In the genomic region with DNA sequence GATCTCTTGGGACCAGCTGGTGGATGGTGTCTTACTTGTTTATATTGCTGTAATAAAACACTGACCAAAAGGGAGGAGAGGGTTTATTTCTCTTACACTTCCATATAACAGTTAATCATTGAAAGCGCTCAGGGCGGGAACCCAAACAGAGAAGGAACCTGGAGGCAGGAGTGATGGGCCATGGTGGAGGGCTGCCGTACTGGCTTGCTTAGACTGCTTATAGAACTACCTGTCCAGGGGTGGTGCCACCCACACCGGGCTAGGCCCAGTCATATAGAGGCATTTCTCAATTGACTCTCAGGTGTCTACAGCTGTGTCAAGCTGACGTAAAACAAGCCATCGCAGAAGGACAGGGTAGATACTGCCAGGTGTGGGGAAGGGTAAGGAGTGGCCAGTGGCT, we compare ENCODE assay signal across 21 mouse cellular contexts. TPM values are rescaled to one million over a fixed set of nuclear protein-coding genes. Genes with fewer than 3 reads are reported as not detected.
"Had no signal": no experiment of that assay in that cellular context is flagged by ENCODE, and none has a peak within 500 bp of the region (broad histone marks: within the 10 kb centered on the region; RNA-seq: fewer than 3 reads in every experiment).

No protein-coding gene starts in this region.

- H3K4me2 ChIP-seq: lung, embryonic 15.5 days; midbrain, embryonic 11.5 days; midbrain, embryonic 13.5 days; midbrain, embryonic 15.5 days; neural tube, embryonic 12.5 days had no signal

- H3K9ac ChIP-seq: liver, postnatal 0 days; lung, embryonic 15.5 days; midbrain, embryonic 13.5 days; midbrain, embryonic 15.5 days; neural tube, embryonic 12.5 days had no signal

- H3K4me1 ChIP-seq: lung, embryonic 15.5 days; megakaryocyte, embryonic 14.5 days had no signal

- H3K36me3 ChIP-seq: lung, embryonic 15.5 days; midbrain, embryonic 13.5 days; midbrain, embryonic 15.5 days; neural tube, embryonic 12.5 days had no signal

- H3K27ac ChIP-seq: lung, embryonic 15.5 days; macrophage; midbrain, embryonic 13.5 days; midbrain, embryonic 15.5 days; neural tube, embryonic 12.5 days had no signal

- ATAC-seq: liver, postnatal 0 days; lung, postnatal 0 days; midbrain, embryonic 13.5 days; midbrain, embryonic 15.5 days had no signal

- H3K9me3 ChIP-seq: lung, embryonic 15.5 days; midbrain, embryonic 13.5 days; midbrain, embryonic 15.5 days; neural tube, embryonic 12.5 days had no signal

- DNase-seq: liver, postnatal 0 days; lung, adult 2 months; lung, postnatal 14 days; lung, postnatal 36 days; retina, postnatal 1 day; right cerebral cortex, adult 18-20 months; right cerebral cortex, postnatal 25 days; right cerebral cortex, postnatal 4 days; spleen, adult 18-20 months; thymus, adult 18-20 months; thymus, postnatal 14 days; thymus, postnatal 36 days had no signal

- H3K4me3 ChIP-seq: lung, embryonic 15.5 days; megakaryocyte, embryonic 14.5 days; midbrain, embryonic 13.5 days; midbrain, embryonic 15.5 days; neural tube, embryonic 12.5 days had no signal

RNA-seq across cellular contexts. Expression of gene Prkcz, which starts 5.6 kb away (rescaled TPM):
- polyA plus RNA-seq: macrophage had no signal

RNA-seq across cellular contexts. Expression of gene Gabrd, which starts 31.1 kb away (rescaled TPM):
- polyA plus RNA-seq: midbrain, embryonic 11.5 days; stomach, embryonic 14.5 days had no signal
